Comparison of ENCODE assay signal across 31 mouse cellular contexts in the genomic region with DNA sequence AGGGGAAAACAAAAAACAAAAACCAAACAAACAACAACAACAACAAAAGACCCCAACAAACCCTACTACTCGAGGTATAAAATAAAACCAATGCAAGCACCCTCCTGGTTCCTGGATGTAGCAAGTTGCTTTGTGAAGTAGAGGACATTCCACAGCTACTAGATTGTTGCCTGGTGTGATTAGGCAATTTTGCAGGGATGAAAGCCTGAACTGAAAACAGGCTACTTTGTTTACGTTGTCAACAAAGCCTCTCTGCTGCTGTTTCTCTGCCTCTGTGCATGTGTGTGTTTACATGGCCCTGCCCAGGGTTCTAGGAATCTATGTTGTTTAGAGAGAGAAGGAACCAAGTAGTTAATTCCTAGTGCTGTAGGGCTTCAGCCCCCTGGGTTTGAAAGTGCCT. TPM values are rescaled to one million over a fixed set of nuclear protein-coding genes. Genes with fewer than 3 reads are reported as not detected.
A peak's percentile ranks its signal among the peaks of the same experiment; 100 is the strongest.
DNase-seq lines count a peak whose midpoint lies in the region; ATAC-seq and TF ChIP-seq lines count a peak whose summit lies in the region.
"Had no signal": no experiment of that assay in that cellular context is flagged by ENCODE, and none has a peak within 500 bp of the region (broad histone marks: within the 10 kb centered on the region; RNA-seq: fewer than 3 reads in every experiment).

No protein-coding gene starts in this region.

- H3K4me3 ChIP-seq in layer of hippocampus, adult 2 months = peak overlapping the region; percentile 30; the same call in 1 of the 2 replicates
- peak overlapping the region; percentile 59 for H3K4me3 ChIP-seq in lung, adult 2 months (replicated peaks; ENCODE audit: extremely low read depth, low read depth, low read length)
- peak overlapping the region; percentile 32 for H3K4me3 ChIP-seq in brown adipose tissue, adult 24 weeks (ENCODE audit: insufficient read depth, low read depth, low read length)
- H3K4me3 ChIP-seq: forebrain, embryonic 13.5 days; heart, embryonic 12.5 days; hindbrain, embryonic 10.5 days; hindbrain, embryonic 15.5 days; liver, embryonic 13.5 days; midbrain, embryonic 13.5 days; stomach, embryonic 15.5 days had no signal

- peaks cover 14% of the 10 kb centered on the region for H3K4me1 ChIP-seq in lung, adult 2 months (ENCODE audit: control insufficient read depth, insufficient read depth, low read length)
- H3K4me1 ChIP-seq in brown adipose tissue, adult 24 weeks (ENCODE audit: control insufficient read depth, insufficient read depth, insufficient read length, low read length) = peaks cover 27% of the 10 kb centered on the region

- 27% methylated on average over 2 of the region's 2 CpGs for WGBS in lung, adult 2 months

- TF ChIP-seq CTCF in layer of hippocampus, adult 2 months (conservative IDR thresholded peaks at IDR 0.05) = no peak
- no peak for TF ChIP-seq CTCF in lung, adult 2 months (IDR thresholded peaks at IDR 0.05; ENCODE audit: insufficient read depth, low read length)

- ATAC-seq in monocyte, adult 5-6 weeks (replicated peaks; ENCODE audit: insufficient number of reproducible peaks, low FRiP score, low TSS enrichment, poor library complexity, severe bottlenecking) = no peak
- ATAC-seq: activated CD4-positive, CD25-positive, alpha-beta regulatory T cell, adult 4 months; forebrain, embryonic 13.5 days; inflammation-experienced regulatory T-cells, adult 6 months; midbrain, embryonic 13.5 days had no signal

- peak overlapping the region; percentile 64; the same call in 1 of the 2 replicates for H3K27ac ChIP-seq in layer of hippocampus, adult 2 months
- no peak overlapping the region for H3K27ac ChIP-seq in brown adipose tissue, adult 24 weeks (replicated peaks; ENCODE audit: low read depth, low read length)
- H3K27ac ChIP-seq: forebrain, embryonic 13.5 days; hindbrain, embryonic 10.5 days; hindbrain, embryonic 15.5 days; liver, embryonic 13.5 days; macrophage; midbrain, embryonic 13.5 days; stomach, embryonic 15.5 days had no signal

- DNase-seq in layer of hippocampus, adult 2 months (ENCODE audit: low spot score in 2 of 2) = no peak
- DNase-seq in layer of hippocampus, adult 11-12 months (ENCODE audit: low spot score) = no peak
- DNase-seq in lung, adult 2 months = no peak
- no peak for DNase-seq in lung, postnatal 14 days
- DNase-seq in Muller cell, postnatal 12 days (ENCODE audit: inconsistent ontology term) = peak; percentile 12
- DNase-seq: adrenal gland, adult 8-10 months; B cell, adult 2 months; cerebellum, adult 8-10 months; cerebellum, postnatal 25 days; gastrocnemius, postnatal 25 days; heart, adult 11 months; heart, postnatal 14 days; kidney, adult 11 months; kidney, postnatal 25 days; layer of hippocampus, postnatal 36 days; liver, embryonic 13.5 days; right cerebral cortex, postnatal 25 days; thymus, adult 18-20 months; thymus, postnatal 25 days had no signal

- TF ChIP-seq POLR2A in lung, adult 2 months (IDR thresholded peaks at IDR 0.05; ENCODE audit: borderline replicate concordance, extremely low read depth, low read depth, low read length) = no peak

RNA-seq across cellular contexts. Expression of gene Epas1, which starts 4.1 kb away (rescaled TPM):
- 10 to 100 TPM; 98.7 to 99.2 TPM for total RNA-seq in layer of hippocampus, adult 2 months (2021)
- 777 and 943 TPM in 2 replicates for polyA plus RNA-seq in lung, adult 2 months (2012; rRNA removed)
- polyA plus RNA-seq in brown adipose tissue, adult 24 weeks (2012; ENCODE audit: insufficient read depth, insufficient read length, missing spikeins) = 196 and 238 TPM in 2 replicates
- 2.8 to 3.6 TPM in 2 of 3 replicates, not detected in the other for total RNA-seq in monocyte, adult 5-6 weeks (2017)
- total RNA-seq: megakaryocyte-erythroid progenitor cell, adult 5-6 weeks had no signal

Comparison
In these comparisons a context has a peak if more than half of its experiments do, and no peak if none do; other contexts are left out.
1. RNA of gene Epas1, which starts 4.1 kb away (total RNA-seq): 98.7 to 99.2 TPM in layer of hippocampus, adult 2 months; 2.8 to 3.6 TPM in monocyte, adult 5-6 weeks; every median in the first group is over 10 times any median in the second.
2. Peak in every context shown above with its lines, with median percentiles within 50 percentile points of each other: H3K4me3 ChIP-seq.